Mouse (Mus musculus) liver, embryonic 14.5 days (tissue): Measurements from ENCODE around the gene Zfp644.

Experiments
- CTCF ChIP-seq: IDR thresholded peaks from 2 replicates; pipeline ENCODE4 v1.5.1; 2016; ENCODE audit warnings: antibody characterized with exemption, low read depth, control low read depth
- EP300 ChIP-seq: IDR thresholded peaks from 2 replicates; pipeline ENCODE4 v1.6.1; 2016; ENCODE audit warnings: antibody characterized with exemption, low read depth

GRCm38 (mm10) chr5:106623337-106623736 lies 73.8 kb downstream of the Zfp644 start:
- TF ChIP-seq CTCF (no peak), EP300 (no peak)
